Mouse (Mus musculus): Measurements from ENCODE around the gene Mrc1. TPM values are rescaled to one million over a fixed set of nuclear protein-coding genes. Genes with fewer than 3 reads are reported as not detected.

Gene Mrc1
- total RNA-seq, 1 experiment from 2014 or later, result 1.6 TPM

DNA sequence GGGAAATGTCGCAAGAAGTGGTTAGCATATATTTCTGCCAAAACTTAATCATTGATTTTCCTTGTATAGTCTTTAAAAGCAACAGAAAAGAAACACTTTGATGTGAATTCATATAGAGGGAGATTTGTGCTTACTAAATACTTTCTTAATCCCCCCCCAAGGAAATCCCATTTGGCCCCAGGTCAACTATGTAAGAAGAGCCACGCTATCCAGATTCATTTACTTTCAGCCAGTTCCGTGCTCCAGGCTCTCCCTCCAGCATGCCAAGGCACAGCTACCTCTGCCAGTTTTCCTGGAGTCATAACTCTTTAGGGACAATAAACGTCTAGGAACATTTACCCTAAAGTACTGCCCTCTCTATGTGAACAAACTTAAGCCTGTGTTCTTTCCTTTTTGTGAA, 8.5 kb downstream of the Mrc1 start:
- ATAC-seq (replicated peaks; ENCODE audit: low read depth, poor library complexity, severe bottlenecking), result no peak

DNA sequence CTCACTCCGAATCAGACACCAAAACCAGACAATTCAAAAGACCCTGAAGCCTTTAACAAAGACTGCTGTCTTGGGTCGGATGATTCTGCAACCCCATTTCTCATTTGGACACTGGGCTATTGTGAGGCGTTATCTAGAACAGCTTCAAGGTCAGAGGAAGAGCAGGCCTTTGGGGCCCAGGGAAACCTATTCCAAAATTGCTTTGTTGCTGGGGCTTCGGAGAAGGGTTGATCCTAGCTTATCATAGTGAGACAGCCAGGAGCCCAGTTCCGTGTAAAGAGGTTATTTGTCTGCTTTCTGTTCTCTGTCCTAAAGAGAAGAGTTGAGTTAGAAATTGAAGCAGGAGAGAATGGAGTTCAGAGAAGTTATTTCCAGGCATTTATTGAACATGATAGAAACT, 10.0 kb downstream of the Mrc1 start:
- no peak for ATAC-seq (replicated peaks; ENCODE audit: low read depth, poor library complexity, severe bottlenecking)

DNA sequence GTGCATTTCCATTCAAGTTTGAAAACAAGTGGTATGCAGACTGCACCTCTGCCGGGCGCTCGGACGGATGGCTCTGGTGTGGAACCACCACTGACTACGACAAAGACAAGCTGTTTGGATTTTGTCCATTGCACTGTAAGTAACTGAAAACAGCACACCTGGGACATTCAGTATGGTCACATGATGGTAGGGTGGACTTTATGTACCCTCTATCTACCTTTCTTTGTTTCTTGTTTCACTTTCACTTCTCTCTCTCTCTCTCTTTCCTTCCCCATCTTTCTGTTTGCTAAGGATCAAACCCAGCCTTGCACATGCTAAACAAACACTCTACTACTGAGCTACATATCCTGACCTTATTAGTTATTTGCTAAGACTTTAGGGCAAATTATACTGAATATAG, 15.0 kb downstream of the Mrc1 start:
- ATAC-seq (replicated peaks; ENCODE audit: low read depth, poor library complexity, severe bottlenecking), result peak; percentile 47

DNA sequence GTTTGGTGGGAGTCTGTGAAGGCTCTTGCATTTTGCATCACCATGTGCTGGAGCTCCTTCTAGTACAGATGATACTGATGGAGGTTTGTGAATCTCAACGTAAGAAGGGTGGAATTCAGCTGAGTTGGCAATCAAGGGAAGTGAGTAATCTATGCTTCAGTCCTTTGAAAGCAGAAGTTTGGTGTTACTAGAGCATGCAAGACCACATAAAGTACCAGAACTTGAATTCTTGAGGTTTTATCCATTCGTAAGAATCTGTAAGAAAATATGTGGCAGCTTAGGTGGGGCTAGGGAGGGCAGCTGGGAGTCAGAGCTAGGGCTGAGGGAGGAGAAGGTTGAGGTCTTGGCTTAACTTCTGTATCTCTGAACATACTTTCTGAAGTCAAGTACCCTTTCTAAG, 15.5 kb downstream of the Mrc1 start:
- ATAC-seq (replicated peaks; ENCODE audit: low read depth, poor library complexity, severe bottlenecking), result peak; percentile 90

DNA sequence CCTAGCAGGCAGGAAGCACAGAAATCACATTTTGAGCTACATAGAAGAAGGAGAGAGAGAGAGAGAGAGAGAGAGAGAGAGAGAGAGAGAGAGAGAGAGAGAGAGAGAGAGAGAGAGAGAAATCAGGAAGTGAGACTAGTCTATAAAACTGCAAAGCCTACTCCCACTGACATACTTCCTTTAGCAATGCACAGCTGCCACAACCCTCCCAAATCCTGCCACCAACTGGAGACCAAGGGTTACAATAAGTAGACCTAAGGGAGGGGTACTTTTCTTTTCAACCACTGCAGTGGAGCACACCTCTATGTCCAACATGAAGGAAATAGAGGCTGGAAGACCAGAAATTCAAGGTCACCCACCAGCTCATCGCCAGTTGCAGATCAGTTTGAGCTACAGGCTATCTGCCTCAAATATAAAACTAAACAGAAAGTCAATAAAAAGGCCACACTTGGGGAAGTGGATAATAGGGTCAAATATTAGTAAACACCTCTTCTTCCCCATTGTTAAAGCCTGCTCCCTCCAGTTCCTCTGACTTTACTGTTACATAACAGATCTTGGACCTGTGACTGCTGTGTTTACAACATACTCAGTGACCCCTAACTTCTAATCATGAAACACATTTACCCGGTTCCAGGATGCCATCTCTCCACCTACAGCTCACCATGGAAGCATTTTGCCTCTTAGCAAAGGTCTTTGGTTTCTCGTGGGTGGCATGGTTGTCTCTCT, 20.8 kb downstream of the Mrc1 start:
- ATAC-seq (replicated peaks; ENCODE audit: low read depth, poor library complexity, severe bottlenecking), result peak; percentile 94

DNA sequence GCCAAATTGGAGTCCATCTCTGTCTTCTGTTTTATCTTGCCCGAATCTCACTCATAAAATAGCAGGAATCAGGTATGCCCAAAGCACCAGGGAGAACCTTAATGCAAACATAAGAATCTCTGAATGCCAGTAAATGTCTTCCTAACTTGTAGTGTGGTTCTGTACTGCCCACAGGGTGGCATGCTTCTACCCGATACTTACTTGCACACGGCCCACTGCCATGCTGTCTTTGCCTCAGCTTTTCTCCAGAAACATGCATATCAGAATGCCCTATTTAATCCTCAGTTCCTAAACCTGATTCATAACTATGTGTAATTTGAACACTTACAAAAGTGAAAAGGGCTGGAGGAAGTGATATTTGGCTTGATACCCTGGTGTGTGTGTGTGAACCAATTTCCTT, 22.7 kb downstream of the Mrc1 start:
- ATAC-seq (replicated peaks; ENCODE audit: low read depth, poor library complexity, severe bottlenecking), result 0 out of 2 replicates have a peak, but pooled peaks have one; percentile 33

DNA sequence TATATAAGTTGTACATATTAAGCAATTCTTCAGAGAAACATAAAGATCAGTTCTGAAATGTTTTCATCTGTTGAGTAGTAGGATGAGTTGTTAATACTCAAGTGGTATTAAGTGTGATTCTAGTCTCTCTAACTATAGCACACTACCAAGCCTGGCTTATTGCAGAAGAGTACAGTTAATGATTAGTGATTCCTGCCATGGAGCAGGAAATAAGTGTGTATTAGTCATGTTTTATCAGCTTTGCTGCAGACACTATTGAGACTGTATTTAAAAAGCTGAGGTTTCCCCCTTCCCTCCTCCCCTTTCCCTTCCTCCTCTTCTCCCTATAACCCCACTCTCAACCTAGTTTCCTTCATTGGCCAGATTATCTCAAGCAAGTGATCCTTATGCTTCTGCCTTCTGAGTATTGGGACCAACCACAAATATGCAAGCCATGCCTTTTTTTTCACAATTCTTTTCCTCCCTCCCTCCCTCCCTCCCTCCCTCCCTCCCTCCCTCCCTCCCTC, 29.2 kb downstream of the Mrc1 start:
- peak; percentile 63 for ATAC-seq (replicated peaks; ENCODE audit: low read depth, poor library complexity, severe bottlenecking)

DNA sequence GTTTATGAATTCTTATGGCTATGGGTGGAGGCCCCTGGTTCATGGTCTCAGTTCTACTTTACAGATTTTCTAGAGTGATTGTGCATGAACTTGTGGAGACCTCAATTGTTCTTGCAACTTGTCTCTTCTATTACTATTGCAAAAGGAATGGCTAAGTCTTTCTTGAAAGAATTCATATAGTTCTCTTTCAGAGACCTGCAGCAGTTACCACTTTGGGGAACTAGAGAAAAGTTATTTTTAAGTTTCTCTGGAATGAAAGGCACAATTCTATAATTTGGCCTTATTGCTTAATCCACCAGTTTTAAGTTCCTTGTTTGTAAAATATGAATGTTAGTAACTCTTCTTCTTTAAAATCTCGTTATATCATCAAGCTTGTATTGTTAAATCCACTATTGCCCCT, 32.9 kb downstream of the Mrc1 start:
- ATAC-seq (replicated peaks; ENCODE audit: low read depth, poor library complexity, severe bottlenecking), result peak; percentile 63

DNA sequence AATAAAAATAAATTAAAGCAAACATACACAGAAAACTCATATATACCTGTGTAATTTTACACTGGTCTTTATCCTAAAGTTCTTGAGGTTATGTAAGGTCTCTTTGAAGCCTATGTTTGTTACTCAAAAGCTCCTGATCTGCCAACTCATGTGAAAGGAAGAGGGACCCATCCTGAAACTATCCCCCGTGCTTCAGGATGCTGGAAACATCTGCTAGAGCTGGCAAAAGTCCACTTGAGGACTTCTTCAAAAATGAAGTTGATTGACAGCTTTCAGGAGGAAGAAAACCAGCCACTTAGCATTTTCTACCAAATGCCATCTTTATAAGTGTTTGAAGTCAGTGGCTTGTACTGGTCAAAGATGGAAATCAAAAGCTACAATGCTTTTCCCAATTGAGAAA, 40.0 kb downstream of the Mrc1 start:
- ATAC-seq (replicated peaks; ENCODE audit: low read depth, poor library complexity, severe bottlenecking), result no peak

DNA sequence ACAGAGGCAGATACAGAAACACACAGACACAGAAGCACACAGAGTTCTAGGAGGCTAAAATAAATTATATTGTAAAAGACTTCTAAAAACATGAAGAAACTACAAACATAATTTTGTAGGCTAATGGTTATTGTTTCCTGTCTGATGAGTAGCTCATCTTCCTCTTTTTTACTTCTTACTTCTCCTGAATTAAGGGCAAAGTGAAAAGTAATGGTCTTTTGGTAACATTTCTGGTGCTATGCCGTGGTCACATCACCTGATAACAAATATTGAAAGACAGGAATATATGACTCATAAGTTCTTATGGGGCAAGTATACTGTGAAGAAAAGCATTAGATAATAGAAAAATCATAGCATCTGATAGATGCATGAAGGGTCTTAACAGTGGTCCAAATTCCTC, 42.9 kb downstream of the Mrc1 start:
- ATAC-seq (replicated peaks; ENCODE audit: low read depth, poor library complexity, severe bottlenecking), result peak; percentile 52

DNA sequence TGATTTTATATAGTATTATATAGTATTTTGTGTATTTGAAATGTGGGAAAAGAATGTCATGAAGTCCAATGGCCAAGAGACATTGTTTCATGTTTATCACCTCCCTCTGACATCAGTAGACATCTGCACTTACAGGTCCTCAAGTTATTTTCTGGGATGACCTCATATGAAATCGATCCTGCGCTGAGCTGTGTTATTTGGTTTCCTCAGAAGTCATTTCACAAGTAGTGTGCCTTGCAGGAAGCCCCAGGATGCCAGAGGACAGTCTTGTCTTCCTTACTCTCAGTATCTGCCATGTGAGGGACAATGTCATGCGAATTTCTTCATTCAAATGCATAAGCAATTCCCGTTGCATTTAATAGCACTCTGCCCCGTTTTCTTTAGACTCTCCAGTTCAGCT, 46.6 kb downstream of the Mrc1 start:
- no peak for ATAC-seq (replicated peaks; ENCODE audit: low read depth, poor library complexity, severe bottlenecking)

DNA sequence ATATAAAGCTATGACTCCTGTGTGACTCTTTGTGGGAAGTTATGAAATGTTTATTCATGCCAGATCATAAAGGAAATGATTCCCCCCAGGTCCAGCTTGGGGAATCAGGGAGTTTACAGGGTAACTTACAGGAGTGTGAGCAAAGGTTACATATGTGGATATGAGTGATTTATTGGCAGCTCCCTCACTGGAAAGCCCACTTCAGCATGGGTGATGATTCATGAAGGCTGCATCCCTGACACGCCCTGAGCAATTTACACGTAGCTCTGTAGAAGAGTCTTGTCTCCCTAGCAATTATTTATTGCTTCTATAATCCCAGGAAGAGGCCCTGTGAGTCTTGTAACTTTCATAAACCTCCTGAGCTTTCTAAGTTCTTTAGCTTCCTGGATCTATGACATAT, 50.1 kb downstream of the Mrc1 start:
- no peak for ATAC-seq (replicated peaks; ENCODE audit: low read depth, poor library complexity, severe bottlenecking)

DNA sequence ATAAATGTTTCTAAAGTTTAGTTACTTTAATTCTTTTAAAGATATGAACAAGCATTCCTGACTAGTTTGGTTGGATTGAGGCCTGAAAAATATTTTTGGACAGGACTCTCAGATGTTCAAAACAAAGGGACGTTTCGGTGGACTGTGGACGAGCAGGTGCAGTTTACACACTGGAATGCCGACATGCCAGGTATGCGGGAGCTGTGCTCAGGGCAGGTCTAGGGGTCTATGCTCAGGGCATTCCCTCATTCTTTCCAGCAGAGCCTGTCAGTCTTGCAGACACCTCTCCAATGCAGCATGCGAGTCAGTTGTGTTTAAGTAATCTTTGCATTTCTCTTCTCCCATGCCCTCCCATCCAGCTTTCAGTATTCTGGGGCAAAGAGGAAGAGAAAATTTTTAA, 50.6 kb downstream of the Mrc1 start:
- ATAC-seq (replicated peaks; ENCODE audit: low read depth, poor library complexity, severe bottlenecking), result no peak

DNA sequence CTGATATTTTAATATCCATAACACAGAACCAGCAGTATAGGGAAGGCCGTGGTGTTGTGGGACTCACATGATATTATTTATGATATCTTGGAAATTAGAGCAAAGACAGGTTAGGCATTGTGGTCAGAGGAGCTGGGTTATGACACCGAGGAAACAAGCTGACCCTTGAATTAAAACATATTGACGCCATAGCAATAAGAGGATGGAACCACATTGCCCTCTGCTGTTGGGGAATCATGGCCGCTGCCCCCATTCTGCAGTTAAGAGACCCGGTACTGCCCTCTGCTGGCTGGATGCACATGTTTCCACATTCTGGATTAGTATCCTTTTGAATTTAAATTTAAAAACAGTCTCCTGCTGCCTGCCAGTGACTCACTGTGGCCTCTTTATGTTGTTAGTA, 66.1 kb downstream of the Mrc1 start:
- ATAC-seq (replicated peaks; ENCODE audit: low read depth, poor library complexity, severe bottlenecking), result peak; percentile 100

DNA sequence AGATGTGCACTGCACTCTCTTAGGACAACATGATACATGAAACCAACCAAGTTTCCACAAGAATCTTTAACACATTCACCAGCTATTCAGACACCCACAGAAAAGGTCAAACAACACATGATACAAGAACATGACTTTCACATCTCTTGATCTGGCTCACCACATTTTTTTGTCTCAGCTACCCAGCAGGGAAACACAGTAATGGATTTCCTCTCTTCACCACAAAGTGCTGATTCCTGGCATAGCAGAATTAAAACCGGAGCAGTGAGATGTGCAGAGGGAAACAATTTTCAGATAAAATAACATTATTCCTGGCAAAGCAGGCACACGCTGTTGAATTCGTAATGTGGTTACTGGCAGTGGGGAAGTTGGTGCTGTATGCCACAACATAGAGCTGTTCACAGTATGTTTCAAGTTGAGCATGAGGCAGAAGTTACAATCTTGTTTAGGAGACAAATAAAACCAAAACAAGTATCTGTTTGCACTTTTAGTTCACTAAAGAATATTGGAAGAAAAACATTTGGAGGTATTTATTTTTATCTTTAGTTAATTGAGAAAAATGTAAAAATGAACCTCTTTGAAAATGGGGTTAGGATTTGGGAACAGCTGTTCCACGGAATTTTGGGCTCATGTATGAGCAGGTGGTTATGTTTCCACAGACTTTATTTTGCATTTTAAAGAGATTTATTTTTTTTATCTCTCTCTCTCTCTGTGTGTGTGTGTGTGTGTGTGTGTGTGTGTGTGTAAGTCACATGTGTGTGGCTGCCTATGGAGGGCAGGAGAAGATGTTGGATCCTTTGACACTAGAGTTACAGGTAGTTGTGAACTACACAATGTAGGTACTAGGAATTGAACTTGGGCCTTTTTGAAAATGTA, 83.6 kb downstream of the Mrc1 start:
- ATAC-seq (replicated peaks; ENCODE audit: low read depth, poor library complexity, severe bottlenecking), result peak; percentile 89

DNA sequence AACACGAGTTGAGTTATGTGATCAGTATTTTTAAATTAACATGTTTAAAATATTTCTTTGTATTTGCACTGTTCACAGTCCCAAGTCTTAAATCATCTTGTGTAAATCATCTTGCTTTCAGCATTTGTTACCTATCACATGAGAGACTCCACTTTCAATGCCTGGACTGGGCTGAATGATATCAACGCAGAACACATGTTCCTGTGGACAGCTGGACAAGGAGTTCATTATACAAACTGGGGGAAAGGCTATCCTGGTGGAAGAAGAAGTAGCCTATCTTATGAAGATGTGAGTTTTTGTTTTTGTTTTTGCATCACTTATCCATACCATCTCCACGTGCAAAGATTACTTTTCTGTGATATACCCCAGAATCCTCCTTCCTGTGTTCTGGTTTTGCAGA, 85.9 kb downstream of the Mrc1 start:
- no peak for ATAC-seq (replicated peaks; ENCODE audit: low read depth, poor library complexity, severe bottlenecking)

DNA sequence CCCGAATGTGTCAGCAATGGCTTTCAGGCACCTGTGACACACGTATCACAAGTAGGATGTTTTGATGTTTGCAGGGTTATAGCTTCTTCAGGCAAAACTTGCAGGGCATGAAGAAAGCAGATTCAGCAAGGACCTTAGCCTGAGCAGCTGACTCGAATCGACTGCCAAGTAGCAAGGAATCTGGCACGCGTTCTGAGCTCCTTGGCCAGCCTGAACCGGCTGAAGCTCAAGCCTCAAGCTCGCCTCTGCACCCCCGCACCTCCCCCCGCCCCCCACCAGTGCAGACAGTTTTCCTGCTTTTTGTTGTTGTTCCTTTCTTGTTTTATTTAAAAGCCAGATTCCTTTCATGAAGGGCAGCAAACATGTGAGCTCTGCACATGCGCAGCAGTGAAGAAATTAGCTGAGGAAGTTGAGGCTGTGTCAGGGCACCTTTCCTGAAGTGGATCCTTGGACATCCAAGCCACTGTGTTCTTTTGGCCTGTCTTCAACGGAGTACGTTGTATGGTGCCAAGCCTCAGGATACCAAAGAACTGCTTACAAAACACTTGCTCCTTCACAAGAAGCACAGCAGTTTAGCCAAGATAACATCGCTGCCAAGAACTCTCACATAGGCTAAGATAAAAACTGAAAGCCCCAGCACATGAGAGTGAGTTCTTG, 112.6 kb downstream of the Mrc1 start:
- ATAC-seq (replicated peaks; ENCODE audit: low read depth, poor library complexity, severe bottlenecking), result no peak

DNA sequence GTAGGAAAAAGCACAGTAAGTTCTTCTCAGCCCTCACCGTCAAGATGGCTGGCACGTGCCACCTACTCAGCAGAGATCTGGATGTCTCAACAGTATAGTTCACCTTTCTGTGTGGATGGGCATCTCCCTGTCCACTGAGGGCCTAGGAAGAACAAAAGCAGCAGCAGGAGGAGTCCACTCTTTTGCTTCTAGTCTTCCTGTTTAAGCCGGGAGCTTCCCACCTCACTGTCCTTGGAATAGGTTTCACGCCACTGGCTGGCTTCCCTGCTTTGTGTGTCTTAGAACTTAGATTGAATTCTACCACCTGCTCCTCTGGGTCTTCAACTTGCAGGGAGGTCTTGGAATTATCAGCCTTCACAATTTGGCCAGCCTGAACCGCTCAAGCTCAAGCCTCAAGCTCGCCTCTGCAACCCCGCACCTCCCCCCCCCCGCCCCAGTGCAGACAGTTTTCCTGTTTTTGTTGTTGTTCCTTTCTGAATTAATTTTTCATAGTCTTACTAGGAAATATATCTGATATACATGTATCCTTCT, 113.2 kb downstream of the Mrc1 start:
- ATAC-seq (replicated peaks; ENCODE audit: low read depth, poor library complexity, severe bottlenecking), result no peak
